Mouse (Mus musculus) spleen, adult 10 weeks (tissue): ENCODE data around the gene Samd7. TPM values are rescaled to one million over a fixed set of nuclear protein-coding genes. Genes with fewer than 3 reads are reported as not detected.

Experiments used
- polyA plus RNA-seq: library from polyadenylated mRNA; stranded (reverse); fragments of 350-450 nt; fragmentation: Illumina TruSeq; extraction: RNeasy Lipid Tissue Mini Kit (QIAGEN cat#74804); gene quantifications from one replicate; pipeline ENCODE4 v1.2.3, GENCODE M21; 2015; ENCODE audit warnings: low replicate concordance; ENCODE audit not compliant: insufficient read depth

Gene Samd7
- polyA plus RNA-seq, result not detected

DNA sequence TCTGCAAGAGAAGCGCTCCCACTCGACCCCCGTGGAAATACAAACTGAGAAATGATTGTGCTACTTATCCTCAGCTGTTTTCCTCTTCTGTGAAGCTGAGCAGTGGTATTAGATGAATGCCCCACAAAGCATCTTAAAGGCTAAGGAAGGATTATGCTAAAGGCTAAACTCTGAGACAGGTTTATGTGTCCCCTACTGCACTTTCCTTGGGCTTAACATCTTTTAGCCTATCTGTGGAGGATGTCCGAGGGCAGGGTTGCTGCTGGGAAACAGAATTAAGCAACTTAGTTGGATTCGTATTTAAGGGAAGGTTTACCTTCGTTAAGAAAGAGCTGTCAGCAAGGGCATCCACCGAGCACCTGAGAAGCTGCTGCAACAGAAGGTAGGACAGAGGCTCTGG is at the start of gene Samd7:
TSS of gene Samd7 (plus strand) at position 288 of the 400 bp plus-strand sequence.

GRCm38 (mm10) chr3:30699711-30700505 is 46.2 kb upstream of the Samd7 start, which contains the start of gene Lrrc31:
Gene Lrrc31, minus strand, starts transcription at chr3:30699843.

DNA sequence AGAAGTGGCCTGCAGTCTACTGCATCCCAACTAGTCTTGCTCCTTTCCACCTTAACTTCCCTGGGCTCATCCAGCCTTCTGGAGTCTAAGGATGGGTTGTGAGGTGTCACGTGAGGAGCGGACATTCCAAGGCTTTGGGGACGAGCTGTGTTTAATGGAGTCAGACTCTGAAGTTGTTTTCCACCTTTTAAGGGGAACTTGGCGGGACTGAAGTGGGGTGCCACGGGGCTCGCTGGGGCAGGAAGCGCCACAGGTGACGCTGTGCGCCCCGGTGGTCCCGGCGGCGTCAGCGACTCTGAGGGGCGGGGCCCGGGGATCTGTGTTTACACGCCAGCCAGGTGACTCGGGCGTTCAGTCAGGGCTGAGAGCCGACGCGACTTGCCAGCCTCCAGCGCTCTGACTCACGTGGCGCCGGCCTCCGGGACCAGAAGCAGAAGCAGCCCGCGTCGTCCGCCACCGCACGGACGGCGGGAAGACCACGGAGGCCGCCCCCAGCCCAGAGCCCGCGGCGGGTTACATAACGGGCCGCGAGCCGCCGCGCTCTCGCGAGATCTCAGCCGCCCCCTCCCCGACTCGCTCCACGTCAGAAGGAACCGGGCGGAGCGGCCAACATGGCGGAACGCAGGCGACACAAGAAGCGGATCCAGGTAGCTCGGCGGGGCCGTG is 46.8 kb downstream of the Samd7 start, which contains the start of gene Sec62:
TSS of gene Sec62 (plus strand) at position 139 of the 666 bp plus-strand sequence.

Other genes with a start within 250 kb of the Samd7 start
- 2.9 TPM for gene Mecom, start 198.3 kb upstream of the Samd7 start, polyA plus RNA-seq
- gene Actrt3, start 146.4 kb upstream of the Samd7 start, polyA plus RNA-seq, result not detected
- 28.7 TPM for gene Mynn, start 144.2 kb upstream of the Samd7 start, polyA plus RNA-seq
- gene Lrriq4, start 101.8 kb upstream of the Samd7 start, polyA plus RNA-seq, result not detected
- gene Lrrc34, start 98.4 kb upstream of the Samd7 start, polyA plus RNA-seq, result not detected
- not detected for gene Lrrc31, start 46.5 kb upstream of the Samd7 start, polyA plus RNA-seq
- gene Sec62, start 46.6 kb downstream of the Samd7 start, polyA plus RNA-seq, result 79.5 TPM
- gene Gpr160, start 109.7 kb downstream of the Samd7 start, polyA plus RNA-seq, result 6.7 TPM
- 43.1 TPM for gene Phc3, start 223.1 kb downstream of the Samd7 start, polyA plus RNA-seq
- gene Prkci, start 249.5 kb downstream of the Samd7 start, polyA plus RNA-seq, result 20.7 TPM